Mouse (Mus musculus) MEL (cell line): ENCODE data around the gene Tmem19.

ENCODE experiments used
- CTCF ChIP-seq, 3 experiments: IDR thresholded peaks in 2 of 3; conservative IDR thresholded peaks in 1 of 3; 2 replicates each; pipeline ENCODE4 v1.5.1; 2011 to 2012; ENCODE audit warnings: low read length in 3 of 3, low read depth in 2 of 3, mild to moderate bottlenecking in 2 of 3, improper control_type of control experiment in 1 of 3, inconsistent platforms in 1 of 3, mixed read lengths in 1 of 3, moderate library complexity in 1 of 3; ENCODE audit not compliant: control insufficient read depth in 1 of 3, insufficient read depth in 1 of 3, poor library complexity in 1 of 3, severe bottlenecking in 1 of 3
- E2F4 ChIP-seq: IDR thresholded peaks from 2 replicates; pipeline ENCODE4 v1.6.1; 2011; ENCODE audit warnings: low read depth, low read length, improper control_type of control experiment, borderline replicate concordance
- MAFK ChIP-seq: IDR thresholded peaks from 2 replicates; pipeline ENCODE4 v1.6.1; 2011; ENCODE audit warnings: low read depth, mild to moderate bottlenecking, low read length, improper control_type of control experiment, borderline replicate concordance
- POLR2A ChIP-seq, 2 experiments: IDR thresholded peaks; 2 replicates each; pipeline ENCODE4 v1.6.1; 2011 to 2012; ENCODE audit warnings: low read length in 2 of 2, mild to moderate bottlenecking in 2 of 2, control low read depth in 1 of 2, improper control_type of control experiment in 1 of 2, low read depth in 1 of 2, moderate library complexity in 1 of 2; ENCODE audit not compliant: control insufficient read depth in 1 of 2, insufficient read depth in 1 of 2, poor library complexity in 1 of 2
- RCOR1 ChIP-seq: IDR thresholded peaks from 2 replicates; pipeline ENCODE4 v1.6.1; 2012; ENCODE audit warnings: low read depth, mild to moderate bottlenecking, inconsistent platforms, low read length, improper control_type of control experiment
- SMC3 ChIP-seq: IDR thresholded peaks from 2 replicates; pipeline ENCODE4 v1.6.1; 2011; ENCODE audit warnings: low read depth, low read length, improper control_type of control experiment
- TAL1 ChIP-seq: IDR thresholded peaks from 2 replicates; pipeline ENCODE4 v1.6.1; 2012; ENCODE audit warnings: mild to moderate bottlenecking, inconsistent platforms, low read length, moderate library complexity, mixed read lengths
- USF1 ChIP-seq: IDR thresholded peaks from 2 replicates; pipeline ENCODE4 v1.6.1; 2014; ENCODE audit warnings: low read depth, mild to moderate bottlenecking, inconsistent platforms, low read length, improper control_type of control experiment, moderate library complexity

GRCm38 (mm10) chr10:115321317-115322035 is 40.8 kb downstream of the Tmem19 start:
- no peak for TF ChIP-seq MAFK
- TF ChIP-seq SMC3: no peak
- no peak for TF ChIP-seq E2F4
- TF ChIP-seq TAL1: no peak
- no peak for TF ChIP-seq RCOR1
- TF ChIP-seq CTCF (IDR thresholded peaks at IDR 0.05 in 2 of 3, conservative IDR thresholded peaks at IDR 0.05 in 1 of 3; ENCODE audit: control insufficient read depth in 1 of 3, insufficient read depth in 1 of 3, low read depth in 2 of 3, low read length in 3 of 3, poor library complexity in 1 of 3, severe bottlenecking in 1 of 3): no peak
- TF ChIP-seq USF1: no peak
- no peak for TF ChIP-seq POLR2A (IDR thresholded peaks at IDR 0.05; ENCODE audit: control insufficient read depth in 1 of 2, insufficient read depth in 1 of 2, low read depth in 1 of 2, low read length in 2 of 2, poor library complexity in 1 of 2)
